Mouse (Mus musculus) forebrain, embryonic 15.5 days (tissue): ENCODE results near the gene Prl3d2. TPM values are rescaled to one million over a fixed set of nuclear protein-coding genes. Genes with fewer than 3 reads are reported as not detected.
"Not testable (repeated sequence)": the region's sequence is repeated elsewhere in the genome, so short reads cannot be mapped to it uniquely, and the experiment has no call there.

ENCODE experiments used
- ATAC-seq: fragments of 200-750 bp; cut with Nextera tagmentation; replicated peaks from 2 replicates; pipeline ENCODE4 v1.8.0; 2017; ENCODE audit warnings: mild to moderate bottlenecking, moderate TSS enrichment, moderate library complexity
- H3K27ac ChIP-seq: fragments of 300-500 bp; sonication (generic); replicated peaks from 2 replicates; pipeline ENCODE4 v1.5.1; 2015; ENCODE audit warnings: mild to moderate bottlenecking, inconsistent platforms
- H3K27me3 ChIP-seq: fragments of 300-500 bp; sonication (generic); 2 replicates; pipeline ENCODE4 v1.6.1; 2015; ENCODE audit warnings: inconsistent platforms
- H3K36me3 ChIP-seq: fragments of 300-500 bp; sonication (generic); 2 replicates; pipeline ENCODE4 v1.6.1; 2015; ENCODE audit warnings: mild to moderate bottlenecking, inconsistent platforms
- H3K4me1 ChIP-seq: fragments of 300-500 bp; sonication (generic); 2 replicates; pipeline ENCODE4 v1.6.1; 2015; ENCODE audit warnings: inconsistent platforms
- H3K4me2 ChIP-seq: fragments of 300-500 bp; sonication (generic); replicated peaks from 2 replicates; pipeline ENCODE4 v1.6.1; 2015; ENCODE audit warnings: mild to moderate bottlenecking, inconsistent platforms
- H3K4me3 ChIP-seq: fragments of 300-500 bp; sonication (generic); 2 replicates; pipeline ENCODE4 v1.5.1; 2015; ENCODE audit warnings: mild to moderate bottlenecking, inconsistent platforms
- H3K9ac ChIP-seq: fragments of 300-500 bp; sonication (generic); replicated peaks from 2 replicates; pipeline ENCODE4 v1.6.1; 2015; ENCODE audit warnings: mild to moderate bottlenecking, inconsistent platforms
- H3K9me3 ChIP-seq: fragments of 300-500 bp; sonication (generic); 2 replicates; pipeline ENCODE4 v1.6.1; 2016; ENCODE audit warnings: inconsistent platforms
- WGBS: fragments of 180-500 bp; shearing (Covaris S2); methylation state at CpG from one replicate; pipeline ENCODE4 v1.1.7; 2015; ENCODE audit warnings: mixed read lengths; 5-methylcytosine and 5-hydroxymethylcytosine counted together
- polyA plus RNA-seq: library from polyadenylated mRNA; unstranded; fragments of >200 nt; fragmentation: Nextera tagmentation; extraction: Ambion mirVana; gene quantifications from 2 replicates; pipeline ENCODE4 v1.2.1, GENCODE M21; 2015

Prl3d2 gene
- not detected in 2 replicates for polyA plus RNA-seq

DNA sequence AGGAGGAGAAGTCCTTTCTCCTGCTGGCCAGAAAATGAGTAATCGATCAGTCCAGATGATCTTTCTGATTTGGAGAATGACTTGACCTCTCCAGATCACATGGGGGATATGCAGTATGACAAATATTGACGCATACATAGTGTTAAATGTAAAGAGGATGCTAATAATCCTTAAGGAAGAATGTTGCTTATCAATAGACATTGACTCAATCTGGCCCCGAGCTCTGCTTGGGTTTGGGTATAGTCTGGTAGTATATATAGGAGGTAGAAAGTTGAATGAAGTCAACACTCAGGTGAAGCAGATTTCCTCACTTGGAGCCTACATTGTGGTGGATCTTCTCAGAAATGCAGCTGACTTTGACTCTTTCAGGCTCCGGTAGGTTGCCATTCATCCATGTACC, at the start of gene Prl3d2:
Gene Prl3d2 (plus strand): TSS at position 301 of the 400 bp plus-strand sequence.
- H3K27ac ChIP-seq, H3K4me1 ChIP-seq, H3K36me3 ChIP-seq, H3K27me3 ChIP-seq, H3K4me3 ChIP-seq, ATAC-seq, H3K9ac ChIP-seq, H3K4me2 ChIP-seq, H3K9me3 ChIP-seq: not testable (repeated sequence)
- 95% methylated on average over 4 of the region's 4 CpGs for WGBS

DNA sequence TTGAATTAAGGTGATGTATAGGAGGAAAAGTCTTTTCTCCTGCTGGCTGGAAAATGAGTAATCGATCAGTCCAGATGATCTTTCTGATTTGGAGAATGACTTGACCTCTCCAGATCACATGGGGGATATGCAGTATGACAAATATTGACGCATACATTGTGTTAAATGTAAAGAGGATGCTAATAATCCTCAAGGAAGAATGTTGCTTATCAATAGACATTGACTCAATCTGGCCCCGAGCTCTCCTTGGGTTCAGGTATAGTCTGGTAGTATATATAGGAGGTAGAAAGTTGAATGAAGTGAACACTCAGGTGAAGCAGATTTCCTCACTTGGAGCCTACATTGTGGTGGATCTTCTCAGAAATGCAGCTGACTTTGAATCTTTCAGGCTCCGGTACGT, 27.6 kb upstream of the Prl3d2 start, which contains the start of gene Prl3d1:
Gene Prl3d1 (plus strand): TSS at position 301 of the 400 bp plus-strand sequence.
- H3K27me3 ChIP-seq, H3K27ac ChIP-seq, H3K4me3 ChIP-seq, H3K4me1 ChIP-seq, H3K4me2 ChIP-seq, H3K36me3 ChIP-seq, ATAC-seq, H3K9me3 ChIP-seq, H3K9ac ChIP-seq: not testable (repeated sequence)
- WGBS = 92% methylated on average over 5 of the region's 5 CpGs

DNA sequence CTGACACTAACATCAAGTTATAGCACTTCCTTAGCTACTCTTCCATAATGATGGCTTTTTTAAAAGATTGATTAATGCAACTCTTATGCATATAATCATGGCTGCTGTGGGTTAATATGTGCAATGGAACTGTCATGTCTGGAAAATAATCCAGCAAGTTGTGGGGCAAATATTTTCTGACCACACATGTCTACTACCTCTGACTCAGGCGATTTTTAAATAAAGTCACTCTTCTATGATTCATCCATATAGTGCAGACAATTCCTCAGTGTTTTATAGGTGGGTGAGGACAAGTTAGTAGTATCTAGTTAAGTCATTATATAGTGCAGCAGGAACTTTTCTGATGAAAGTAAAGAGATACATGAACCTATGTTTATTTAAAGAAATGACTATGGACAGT, 26.8 kb downstream of the Prl3d2 start:
- Histone ChIP-seq H3K4me3 (no peak overlapping the region), H3K4me1 (no peaks in the 10 kb centered on the region), H3K9me3 (no peaks in the 10 kb centered on the region), H3K27ac (no peak overlapping the region), H3K9ac (no peak overlapping the region), H3K27me3 (no peaks in the 10 kb centered on the region), H3K4me2 (no peak overlapping the region), H3K36me3 (no peaks in the 10 kb centered on the region)
- WGBS = 59% methylated on average over 1 of the region's 1 CpGs
- no peak for ATAC-seq

DNA sequence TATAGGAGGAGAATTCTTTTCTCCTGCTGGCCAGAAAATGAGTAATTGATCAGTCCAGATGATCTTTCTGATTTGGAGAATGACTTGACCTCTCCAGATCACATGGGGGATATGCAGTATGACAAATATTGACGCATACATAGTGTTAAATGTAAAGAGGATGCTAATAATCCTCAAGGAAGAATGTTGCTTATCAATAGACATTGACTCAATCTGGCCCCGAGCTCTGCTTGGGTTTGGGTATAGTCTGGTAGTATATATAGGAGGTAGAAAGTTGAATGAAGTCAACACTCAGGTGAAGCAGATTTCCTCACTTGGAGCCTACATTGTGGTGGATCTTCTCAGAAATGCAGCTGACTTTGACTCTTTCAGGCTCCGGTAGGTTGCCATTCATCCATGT, 35.0 kb downstream of the Prl3d2 start, which contains the start of gene Prl3d3:
Gene Prl3d3 (plus strand): TSS at position 301 of the 400 bp plus-strand sequence.
- H3K4me1 ChIP-seq, H3K27me3 ChIP-seq, H3K4me3 ChIP-seq, H3K27ac ChIP-seq, H3K9ac ChIP-seq, ATAC-seq, H3K4me2 ChIP-seq, H3K9me3 ChIP-seq, H3K36me3 ChIP-seq: not testable (repeated sequence)
- 90% methylated on average over 3 of the region's 3 CpGs for WGBS

Other genes starting within 250 kb of the Prl3d2 start
- gene Prl, start 64.1 kb upstream of the Prl3d2 start, polyA plus RNA-seq = not detected in 2 replicates
- gene Prl3d1, start 27.5 kb upstream of the Prl3d2 start, polyA plus RNA-seq = not detected in 2 replicates
- gene Prl3d3, start 35.1 kb downstream of the Prl3d2 start, polyA plus RNA-seq = not detected in 2 replicates
- not detected in 2 replicates for gene Prl3c1, start 75.0 kb downstream of the Prl3d2 start, polyA plus RNA-seq
- not detected in 2 replicates for gene Prl3b1, start 120.1 kb downstream of the Prl3d2 start, polyA plus RNA-seq
- not detected in 2 replicates for gene Prl3a1, start 137.7 kb downstream of the Prl3d2 start, polyA plus RNA-seq
- gene Prl6a1, start 190.9 kb downstream of the Prl3d2 start, polyA plus RNA-seq = not detected in 2 replicates
- not detected in 2 replicates for gene Prl8a2, start 224.0 kb downstream of the Prl3d2 start, polyA plus RNA-seq